Mouse (Mus musculus) CH12.LX (cell line): ENCODE data around the gene Myo5a. TPM values are rescaled to one million over a fixed set of nuclear protein-coding genes. Genes with fewer than 3 reads are reported as not detected.
A peak's percentile ranks its signal among the peaks of the same experiment; 100 is the strongest.

Experiments
- DNase-seq: peaks from one replicate; pipeline ENCODE4 v3.0.0-alpha.2; 2013; ENCODE audit errors: extremely low read depth
- H3K27ac ChIP-seq: 2 replicates; pipeline ENCODE4 v1.5.1; 2012; ENCODE audit warnings: low read depth, mild to moderate bottlenecking, control low read depth, moderate library complexity; ENCODE audit not compliant: insufficient read depth
- H3K27me3 ChIP-seq: replicated peaks from 2 replicates; pipeline ENCODE3; 2012; ENCODE audit warnings: inconsistent platforms
- H3K36me3 ChIP-seq, 2 experiments: replicated peaks in 1 of 2; 2 replicates each; pipeline versions ENCODE3 to v1.6.1; 2012; ENCODE audit warnings: inconsistent platforms in 1 of 2, low read length in 1 of 2, mild to moderate bottlenecking in 1 of 2, mixed read lengths in 1 of 2, moderate library complexity in 1 of 2; ENCODE audit not compliant: control insufficient read depth in 1 of 2, insufficient read depth in 1 of 2
- H3K4me1 ChIP-seq, 2 experiments: 2 replicates each; pipeline ENCODE4 v1.6.1; 2012; ENCODE audit warnings: inconsistent platforms in 1 of 2, moderate library complexity in 1 of 2; ENCODE audit not compliant: insufficient read depth in 2 of 2, control insufficient read depth in 1 of 2
- H3K4me2 ChIP-seq: 2 replicates; pipeline ENCODE4 v1.6.1; 2012; ENCODE audit warnings: low read depth, mild to moderate bottlenecking, control low read depth; ENCODE audit not compliant: poor library complexity, insufficient read depth, severe bottlenecking
- H3K4me3 ChIP-seq, 3 experiments: fragments of 150-350 bp in 1 of 3; sonication (generic) in 1 of 3; replicated peaks in 1 of 3; 2 replicates each; pipeline versions ENCODE3 to v1.5.1; 2011 to 2012; ENCODE audit warnings: low read depth in 2 of 3, low read length in 2 of 3, mild to moderate bottlenecking in 2 of 3, moderate library complexity in 2 of 3, control low read depth in 1 of 3, improper control_type of control experiment in 1 of 3, inconsistent platforms in 1 of 3, mixed read lengths in 1 of 3; ENCODE audit not compliant: poor library complexity in 1 of 3
- H3K79me2 ChIP-seq: replicated peaks from 2 replicates; pipeline ENCODE4 v1.6.1; 2012; ENCODE audit warnings: mild to moderate bottlenecking, moderate library complexity; ENCODE audit not compliant: control insufficient read depth, poor library complexity, insufficient read depth, severe bottlenecking; ENCODE audit errors: extremely low read depth
- H3K9ac ChIP-seq: 2 replicates; pipeline ENCODE4 v1.6.1; 2012; ENCODE audit warnings: low read depth, mild to moderate bottlenecking, control low read depth, moderate library complexity; ENCODE audit not compliant: insufficient read depth
- H3K9me3 ChIP-seq: replicated peaks from 2 replicates; pipeline ENCODE3; 2012; ENCODE audit warnings: low read length, inconsistent platforms, mixed read lengths
- BHLHE40 ChIP-seq: IDR thresholded peaks from 2 replicates; pipeline ENCODE4 v1.6.1; 2011; ENCODE audit warnings: mild to moderate bottlenecking, low read depth, low read length, improper control_type of control experiment
- CHD1 ChIP-seq: IDR thresholded peaks from 2 replicates; pipeline ENCODE4 v1.6.1; 2012; ENCODE audit warnings: low read depth, low read length, improper control_type of control experiment, inconsistent platforms
- CHD2 ChIP-seq: IDR thresholded peaks from 2 replicates; pipeline ENCODE4 v1.6.1; 2011; ENCODE audit warnings: low read length, improper control_type of control experiment
- E2F4 ChIP-seq: IDR thresholded peaks from 2 replicates; pipeline ENCODE4 v1.6.1; 2011; ENCODE audit warnings: low read depth, low read length, improper control_type of control experiment; ENCODE audit not compliant: insufficient replicate concordance
- EP300 ChIP-seq: IDR thresholded peaks from 2 replicates; pipeline ENCODE4 v1.6.1; 2011; ENCODE audit warnings: low read length, improper control_type of control experiment
- ETS1 ChIP-seq: conservative IDR thresholded peaks from 2 replicates; pipeline ENCODE4 v1.6.1; 2012; ENCODE audit warnings: low read depth, mild to moderate bottlenecking, inconsistent platforms, low read length, improper control_type of control experiment, moderate library complexity
- HCFC1 ChIP-seq: IDR thresholded peaks from 2 replicates; pipeline ENCODE4 v1.6.1; 2012; ENCODE audit warnings: low read depth, mild to moderate bottlenecking, inconsistent platforms, low read length, improper control_type of control experiment
- IRF4 ChIP-seq: IDR thresholded peaks from 2 replicates; pipeline ENCODE4 v1.6.1; 2014; ENCODE audit warnings: low read depth, mild to moderate bottlenecking, inconsistent platforms, low read length, improper control_type of control experiment
- JUN ChIP-seq: IDR thresholded peaks from 2 replicates; pipeline ENCODE4 v1.6.1; 2011; ENCODE audit warnings: low read depth, mild to moderate bottlenecking, low read length, improper control_type of control experiment, moderate library complexity; ENCODE audit not compliant: insufficient read depth
- JUND ChIP-seq: conservative IDR thresholded peaks from 2 replicates; pipeline ENCODE4 v1.6.1; 2011; ENCODE audit warnings: low read depth, low read length, improper control_type of control experiment
- KAT2A ChIP-seq: IDR thresholded peaks from 2 replicates; pipeline ENCODE4 v1.6.1; 2012; ENCODE audit warnings: low read length, improper control_type of control experiment, inconsistent platforms; ENCODE audit not compliant: insufficient replicate concordance
- MAFK ChIP-seq: IDR thresholded peaks from 2 replicates; pipeline ENCODE4 v1.6.1; 2011; ENCODE audit warnings: low read length, improper control_type of control experiment; ENCODE audit not compliant: insufficient replicate concordance
- MAX ChIP-seq: IDR thresholded peaks from 2 replicates; pipeline ENCODE4 v1.6.1; 2011; ENCODE audit warnings: low read length, improper control_type of control experiment
- MAZ ChIP-seq: IDR thresholded peaks from 2 replicates; pipeline ENCODE4 v1.6.1; 2012; ENCODE audit warnings: low read depth, mild to moderate bottlenecking, inconsistent platforms, low read length, improper control_type of control experiment, moderate library complexity
- MEF2A ChIP-seq: IDR thresholded peaks from 2 replicates; pipeline ENCODE4 v1.6.1; 2014; ENCODE audit warnings: low read depth, mild to moderate bottlenecking, inconsistent platforms, low read length, improper control_type of control experiment, borderline replicate concordance
- MXI1 ChIP-seq: IDR thresholded peaks from 2 replicates; pipeline ENCODE4 v1.6.1; 2011; ENCODE audit warnings: mild to moderate bottlenecking, low read depth, low read length, improper control_type of control experiment
- MYC ChIP-seq: IDR thresholded peaks from 2 replicates; pipeline ENCODE4 v1.6.1; 2011; ENCODE audit warnings: low read depth, mild to moderate bottlenecking, improper control_type of control experiment, low read length
- RAD21 ChIP-seq: IDR thresholded peaks from 2 replicates; pipeline ENCODE4 v1.6.1; 2011; ENCODE audit warnings: low read depth, mild to moderate bottlenecking, low read length, improper control_type of control experiment, moderate library complexity
- RCOR1 ChIP-seq: conservative IDR thresholded peaks from 2 replicates; pipeline ENCODE4 v1.6.1; 2012; ENCODE audit warnings: low read depth, mild to moderate bottlenecking, inconsistent platforms, low read length, improper control_type of control experiment
- SIN3A ChIP-seq: IDR thresholded peaks from 2 replicates; pipeline ENCODE4 v1.6.1; 2012; ENCODE audit warnings: low read length, improper control_type of control experiment, inconsistent platforms
- SMC3 ChIP-seq: IDR thresholded peaks from 2 replicates; pipeline ENCODE4 v1.6.1; 2011; ENCODE audit warnings: low read depth, low read length, improper control_type of control experiment
- TCF12 ChIP-seq: IDR thresholded peaks from 2 replicates; pipeline ENCODE4 v1.6.1; 2014; ENCODE audit warnings: low read depth, mild to moderate bottlenecking, inconsistent platforms, low read length, improper control_type of control experiment
- UBTF ChIP-seq: IDR thresholded peaks from 2 replicates; pipeline ENCODE4 v1.6.1; 2012; ENCODE audit warnings: low read depth, mild to moderate bottlenecking, inconsistent platforms, low read length, improper control_type of control experiment, moderate library complexity
- USF1 ChIP-seq: IDR thresholded peaks from 2 replicates; pipeline ENCODE4 v1.6.1; 2014; ENCODE audit warnings: low read depth, mild to moderate bottlenecking, inconsistent platforms, low read length, improper control_type of control experiment
- USF2 ChIP-seq: conservative IDR thresholded peaks from 2 replicates; pipeline ENCODE4 v1.6.1; 2011; ENCODE audit warnings: low read depth, low read length, improper control_type of control experiment
- ZKSCAN1 ChIP-seq: IDR thresholded peaks from 2 replicates; pipeline ENCODE4 v1.6.1; 2012; ENCODE audit warnings: low read depth, inconsistent platforms, low read length, improper control_type of control experiment, borderline replicate concordance
- ZNF384 ChIP-seq: IDR thresholded peaks from 2 replicates; pipeline ENCODE4 v1.6.1; 2012; ENCODE audit warnings: low read depth, low read length, improper control_type of control experiment, inconsistent platforms
- dilution Hi-C: fragments of 300-500 bp; cut with MboI; formaldehyde crosslinking; loops from 2 replicates; pipeline ENCODE4 v1.14.3; 2020; ENCODE audit warnings: low sequenced_read_pairs; ENCODE audit not compliant: extremely low pct_unique_long_range_greater_than_20kb, extremely low pct_ligation_motif_present
- in situ Hi-C: fragments of 300-500 bp; cut with MboI; formaldehyde crosslinking; loops from 3 replicates; pipeline ENCODE4 v1.14.3; 2019; ENCODE audit warnings: low sequenced_read_pairs, low pct_ligation_motif_present, low pct_unique_long_range_greater_than_20kb, mixed read lengths
- polyA plus RNA-seq: library from polyadenylated mRNA; unstranded; fragments of >175 nt; gene quantifications from 2 replicates; pipeline ENCODE4 v1.2.1, GENCODE M21; 2012; ENCODE audit warnings: low read depth; ENCODE audit not compliant: insufficient read length
- total RNA-seq, 2 experiments: library from RNA; depleted of rRNA; stranded (reverse); fragments of 300-350 nt in 1 of 2; fragments of >200 nt in 1 of 2; gene quantifications; 2 replicates each; pipeline ENCODE4 v1.2.3; 2012 to 2014

Gene Myo5a
- total and polyA plus RNA-seq, 3 experiments = 55.0 to 107 (median 66.6) TPM

DNA sequence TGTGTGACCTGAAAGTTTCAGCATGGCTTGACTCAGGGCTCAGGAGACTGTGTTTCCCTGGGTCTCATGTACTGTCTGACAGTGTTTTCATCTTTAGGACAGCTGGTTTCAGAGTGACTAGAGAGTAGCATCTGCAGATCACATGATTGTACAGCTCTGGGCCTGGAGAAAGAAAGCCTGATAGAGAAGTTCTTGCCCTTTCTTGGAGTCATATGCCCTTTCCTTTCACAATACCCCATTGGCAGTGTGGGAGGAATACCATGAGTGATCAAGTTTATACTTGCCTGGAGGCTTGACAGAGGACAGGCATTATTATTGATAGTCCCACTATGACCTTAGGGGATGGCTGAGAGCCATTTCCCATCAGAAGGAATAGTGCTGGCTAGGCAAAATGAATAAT lies 6.4 kb downstream of the Myo5a start:
- H3K27ac ChIP-seq = peak overlapping the region; percentile 66; the same call in 1 of the 2 replicates
- H3K4me1 ChIP-seq = peaks cover 6 to 51% of the 10 kb centered on the region in 2 experiments; a peak in 3 of 4 replicates
- no peak overlapping the region for H3K9ac ChIP-seq
- H3K36me3 ChIP-seq = peaks cover 3 to 14% of the 10 kb centered on the region in 2 experiments
- peaks cover 72% of the 10 kb centered on the region for H3K79me2 ChIP-seq
- TF ChIP-seq E2F4 = 0 out of 2 replicates have a peak, but pooled peaks have one; percentile 37
- peak; percentile 61 for TF ChIP-seq USF1
- peak; percentile 58; the same call in 1 of the 2 replicates for TF ChIP-seq MYC
- no peak for TF ChIP-seq HCFC1
- peak; percentile 98 for TF ChIP-seq ETS1
- peak; percentile 63; the same call in 1 of the 2 replicates for TF ChIP-seq TCF12
- TF ChIP-seq SMC3 = 0 out of 2 replicates have a peak, but pooled peaks have one; percentile 9
- no peak for TF ChIP-seq ZNF384
- TF ChIP-seq MEF2A = peak; percentile 68; the same call in 1 of the 2 replicates
- TF ChIP-seq RAD21 = no peak
- peak; percentile 89 for TF ChIP-seq MXI1
- no peak for TF ChIP-seq MAZ
- TF ChIP-seq USF2 = peak; percentile 64; the same call in 1 of the 2 replicates
- no peak for TF ChIP-seq CHD1
- TF ChIP-seq IRF4 = peak; percentile 90
- TF ChIP-seq JUND = peak; percentile 82
- 0 out of 2 replicates have a peak, but pooled peaks have one; percentile 21 for TF ChIP-seq CHD2
- peak; percentile 89 for TF ChIP-seq BHLHE40
- no peak for TF ChIP-seq UBTF
- TF ChIP-seq JUN = peak; percentile 62
- TF ChIP-seq SIN3A = peak; percentile 99
- TF ChIP-seq MAFK = peak; percentile 26; the same call in 1 of the 2 replicates
- TF ChIP-seq RCOR1 = peak; percentile 67; the same call in 1 of the 2 replicates
- no peak for TF ChIP-seq ZKSCAN1
- no peak for TF ChIP-seq KAT2A
- peak; percentile 80 for TF ChIP-seq MAX
- TF ChIP-seq EP300 = peak; percentile 74; the same call in 1 of the 2 replicates
- H3K27me3 ChIP-seq = no peaks in the 10 kb centered on the region
- H3K4me2 ChIP-seq = no peak overlapping the region
- dilution Hi-C loops (no loop called here), in situ Hi-C loops (no loop called here)
- peaks cover 13% of the 10 kb centered on the region for H3K9me3 ChIP-seq
- DNase-seq = peak; percentile 52
- H3K4me3 ChIP-seq = no peak overlapping the region
